Mouse (Mus musculus): Measurements from ENCODE around the gene Setmar.

Setmar gene

DNA sequence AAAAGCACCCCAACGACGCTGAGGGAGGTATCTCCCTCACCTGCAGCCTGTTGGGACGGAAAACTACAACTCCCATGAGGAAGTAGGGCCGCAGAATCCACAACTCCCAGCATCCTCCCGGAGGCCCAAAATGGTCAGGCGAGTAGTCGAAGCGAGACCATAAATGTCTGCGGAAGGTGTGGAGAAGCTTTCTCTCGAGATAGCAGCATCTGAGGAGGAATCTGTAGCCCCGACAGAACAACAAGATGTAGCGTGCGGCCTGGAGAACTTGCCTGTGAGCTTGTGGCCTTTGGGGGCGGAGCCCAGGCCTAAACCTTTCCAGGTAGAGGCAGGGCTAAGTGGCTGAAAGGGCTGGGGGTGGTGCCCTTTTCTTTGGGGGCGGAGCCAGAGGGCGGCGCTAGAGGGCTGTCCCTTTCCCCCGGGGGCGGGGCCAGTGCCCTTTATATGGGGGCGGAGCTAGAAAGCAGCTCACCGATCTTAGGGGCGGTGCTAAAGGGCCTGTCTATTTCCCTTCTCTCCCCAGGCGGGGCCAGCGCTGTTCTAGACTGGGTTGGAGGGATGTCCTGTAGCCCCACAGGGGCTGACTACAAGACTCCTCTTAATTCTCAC is at the start of gene Setmar:
Setmar (plus strand) TSS at position 128 of the 609 bp plus-strand sequence.
- peak; percentile 97 to 99 for DNase-seq (ENCODE audit: low read depth in 2 of 2, low spot score in 2 of 2)

DNA sequence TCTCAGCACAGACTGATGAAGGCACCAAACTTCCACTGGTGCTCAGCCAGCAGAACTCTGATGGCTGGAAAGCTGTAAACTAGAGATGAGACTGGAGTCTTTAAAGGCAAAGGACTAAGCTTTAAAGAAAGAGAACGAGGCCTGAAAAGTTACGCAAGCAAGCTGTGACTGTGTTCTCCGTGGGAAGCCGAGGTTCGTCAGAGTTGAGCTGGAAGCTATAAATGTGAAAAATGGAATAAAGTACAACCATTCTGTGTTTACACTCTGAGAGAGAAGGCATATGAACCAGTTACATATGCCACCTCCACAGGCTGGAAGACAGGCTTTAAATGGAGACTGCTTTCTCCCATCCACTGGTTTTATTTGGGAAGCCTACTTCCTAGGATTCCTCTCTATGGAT is 43.2 kb upstream of the Setmar start:
- DNase-seq (ENCODE audit: low read depth in 2 of 2, low spot score in 2 of 2): no peak

DNA sequence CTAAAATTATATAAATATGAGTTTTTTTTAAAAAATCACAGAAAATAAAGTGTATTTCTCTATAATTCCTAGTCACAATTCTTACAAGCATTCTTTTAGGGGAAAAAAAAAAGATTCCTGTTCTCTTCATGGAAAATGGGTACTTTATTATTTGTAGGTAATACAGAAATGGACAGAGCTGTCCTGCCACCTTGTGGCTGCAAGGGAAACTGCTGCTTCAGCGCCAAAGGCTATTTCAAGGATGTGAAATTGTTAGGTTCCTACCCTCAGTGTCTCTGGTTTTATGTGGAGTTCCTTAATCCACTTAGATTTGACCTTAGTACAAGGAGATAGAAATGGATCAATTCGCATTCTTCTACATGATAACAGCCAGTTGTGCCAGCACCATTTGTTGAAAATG is 9.8 kb upstream of the Setmar start:
- DNase-seq (ENCODE audit: low read depth in 2 of 2, low spot score in 2 of 2): peak in 1 of 2 experiments; percentile 15

DNA sequence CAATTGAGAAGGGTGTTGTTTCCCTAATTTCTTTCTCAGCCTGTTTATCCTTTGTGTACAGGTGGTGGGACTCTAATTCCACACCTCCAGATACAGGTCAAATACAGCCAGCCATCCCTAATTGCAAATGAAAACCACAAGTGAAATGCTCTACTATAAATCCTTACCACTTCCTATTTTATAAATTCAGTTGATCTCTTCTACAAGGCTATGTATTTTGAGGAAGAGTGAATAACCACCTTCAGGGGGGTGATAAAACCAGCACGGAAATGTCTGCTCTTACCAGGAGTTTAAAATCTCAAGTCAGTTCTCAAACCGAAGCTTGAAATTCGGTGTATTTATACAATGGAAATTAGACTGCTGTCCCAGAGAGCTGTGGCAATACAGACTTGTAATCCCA is 8.9 kb upstream of the Setmar start:
- no peak for DNase-seq (ENCODE audit: low read depth in 2 of 2, low spot score in 2 of 2)

DNA sequence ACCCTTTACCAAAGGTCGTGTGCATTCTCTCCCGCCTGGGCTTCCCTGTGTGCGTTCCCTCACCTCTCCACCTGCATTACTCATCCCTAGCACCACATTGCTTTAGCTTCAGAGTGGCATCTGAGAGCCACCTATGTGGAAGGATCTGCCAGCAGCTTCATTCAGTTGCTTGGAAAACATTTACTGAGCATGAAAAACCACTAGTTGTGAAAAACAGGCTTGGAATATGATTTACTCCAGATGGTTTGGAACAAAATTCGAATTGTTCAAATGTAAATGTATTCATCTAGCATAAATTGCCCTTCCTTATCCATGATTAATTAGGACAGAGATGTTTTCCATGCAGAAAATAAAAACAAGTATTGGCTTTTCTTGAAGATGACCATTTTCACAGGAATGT is 7.5 kb upstream of the Setmar start:
- no peak for DNase-seq (ENCODE audit: low read depth in 2 of 2, low spot score in 2 of 2)

DNA sequence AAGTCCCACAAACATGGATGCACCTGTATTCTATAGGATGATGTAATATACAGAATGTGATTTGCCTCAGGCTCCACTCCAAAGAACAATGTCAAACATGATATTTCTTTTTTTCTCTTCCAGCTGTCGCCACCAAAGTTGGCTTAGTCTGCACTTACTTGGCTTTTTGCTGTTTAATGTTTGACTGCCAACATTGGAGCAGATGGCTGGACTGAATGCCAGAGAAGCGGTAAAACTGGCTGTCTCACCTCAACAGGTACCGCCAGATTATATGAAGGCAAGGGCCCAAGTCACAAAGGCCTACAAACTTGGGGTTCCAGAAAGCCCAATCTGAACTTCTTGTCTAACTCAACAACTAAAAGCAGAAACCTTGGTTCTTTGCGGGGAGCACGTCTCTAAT is 6.8 kb upstream of the Setmar start:
- no peak for DNase-seq (ENCODE audit: low read depth in 2 of 2, low spot score in 2 of 2)

DNA sequence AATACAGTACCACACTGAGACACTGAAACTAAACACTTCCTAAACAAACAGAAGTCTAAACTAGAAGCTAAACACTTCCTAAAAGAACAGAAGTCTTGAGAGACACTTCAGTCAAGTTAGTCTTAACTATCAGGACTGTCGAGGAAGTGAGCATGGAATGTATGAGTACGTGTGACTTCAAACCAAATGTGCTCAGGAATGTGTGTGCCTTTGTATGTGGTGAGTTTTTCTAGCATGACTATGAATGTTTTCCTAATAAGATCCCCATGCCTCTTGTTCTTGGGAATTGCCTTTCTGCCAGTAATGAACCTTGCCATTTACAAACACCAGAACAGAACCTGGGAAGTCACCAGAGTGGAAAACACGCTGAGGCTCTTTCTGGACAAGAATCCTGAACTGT is 3.7 kb upstream of the Setmar start:
- no peak for DNase-seq (ENCODE audit: low read depth in 2 of 2, low spot score in 2 of 2)

DNA sequence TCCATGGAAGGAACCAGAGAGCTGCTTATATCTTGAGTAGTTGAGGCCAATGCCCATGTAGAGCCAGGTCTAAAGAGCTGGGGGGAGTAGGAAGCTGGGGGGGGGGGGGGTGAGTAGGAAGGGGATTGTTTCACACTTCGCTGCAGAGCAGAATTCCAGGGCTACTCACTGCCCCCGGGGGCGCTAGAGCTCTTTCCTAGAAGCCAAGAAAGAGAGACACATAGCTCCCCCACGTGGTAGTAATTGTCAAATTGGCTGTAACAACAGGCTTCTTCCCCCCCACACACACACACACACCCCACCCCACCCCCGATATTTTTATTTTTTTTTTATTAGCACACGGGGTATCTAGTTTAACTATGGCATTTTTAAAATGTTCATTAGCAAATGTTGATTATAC is 738 bp downstream of the Setmar start:
- DNase-seq (ENCODE audit: low read depth in 2 of 2, low spot score in 2 of 2): peak; percentile 47 to 68

DNA sequence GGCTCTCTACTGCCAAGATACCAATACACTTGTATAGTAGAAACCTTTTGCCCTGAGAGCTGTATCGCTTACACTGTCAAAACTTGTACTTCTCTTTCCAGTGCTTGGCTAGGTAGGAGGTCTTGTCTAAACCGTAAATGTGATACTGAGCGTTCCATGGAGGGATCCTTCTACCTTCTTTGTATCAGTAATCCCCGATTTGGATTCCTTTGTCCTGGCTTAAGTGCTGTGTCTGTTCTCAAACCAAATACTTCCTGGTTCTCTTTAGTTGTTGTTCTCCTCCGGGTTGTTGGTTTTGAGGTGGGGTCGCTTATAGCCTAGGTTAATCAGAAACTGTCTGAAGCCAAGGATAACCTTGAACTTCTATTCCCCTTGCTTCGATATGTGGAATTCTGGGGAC is 6.1 kb downstream of the Setmar start:
- DNase-seq (ENCODE audit: low read depth in 2 of 2, low spot score in 2 of 2): no peak

DNA sequence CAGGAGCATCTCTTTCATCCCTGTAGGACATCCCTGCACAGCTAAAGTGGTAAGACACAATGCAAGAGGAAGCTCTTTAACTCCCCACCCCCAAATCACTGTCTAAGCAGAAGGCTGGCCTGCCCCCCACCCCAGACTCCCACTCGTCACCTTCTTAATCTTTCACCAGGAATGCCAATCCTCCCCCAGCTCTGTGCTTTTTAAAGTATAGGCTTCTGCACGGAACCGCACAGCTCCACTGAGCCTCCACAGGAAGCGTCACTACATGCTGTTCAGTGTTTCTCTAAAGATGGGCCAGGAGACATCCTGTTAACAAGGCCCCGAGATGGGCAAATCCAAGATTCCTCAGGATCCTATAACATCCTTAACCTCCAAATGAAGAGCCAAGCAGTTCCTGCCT is 8.2 kb downstream of the Setmar start:
- no peak for DNase-seq (ENCODE audit: low read depth in 2 of 2, low spot score in 2 of 2)

DNA sequence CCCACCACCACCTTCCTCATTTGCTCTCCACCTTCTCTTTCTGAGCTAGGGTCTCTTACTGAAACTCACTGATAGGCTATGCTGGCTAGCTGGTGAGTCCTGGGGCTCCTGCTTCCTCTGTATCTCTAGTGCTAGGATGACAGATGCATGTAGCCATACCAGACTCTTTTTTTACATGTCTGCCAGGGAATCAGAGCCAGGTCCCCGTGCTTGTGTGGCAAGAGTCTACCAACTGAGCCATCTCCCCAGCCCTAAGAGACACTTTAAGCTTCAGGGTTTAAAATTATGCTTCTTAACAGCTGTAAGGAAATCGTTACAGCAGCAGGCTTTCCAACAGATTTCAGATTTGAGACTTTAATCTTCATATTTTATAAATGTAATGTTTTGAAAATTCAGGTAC is 9.1 kb downstream of the Setmar start:
- DNase-seq (ENCODE audit: low read depth in 2 of 2, low spot score in 2 of 2): no peak

DNA sequence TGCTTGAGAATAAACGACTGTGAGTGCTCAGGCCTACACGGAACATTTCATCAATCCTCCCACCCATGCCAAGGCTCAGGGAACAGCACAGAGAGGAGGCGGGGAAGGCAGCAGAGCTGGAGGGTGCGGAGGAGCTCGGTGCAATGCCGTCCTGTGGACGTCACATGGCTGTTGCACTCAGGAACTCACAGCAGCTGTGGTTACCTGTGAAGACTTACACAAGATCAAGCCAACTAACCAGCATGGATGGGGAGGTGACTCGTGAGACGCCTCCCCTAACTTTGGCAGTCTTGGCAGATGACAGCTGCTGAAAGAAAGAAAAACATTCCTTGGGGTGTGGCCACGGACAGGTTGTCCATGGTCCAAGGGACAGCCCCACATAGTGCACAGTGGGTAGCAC is 9.8 kb downstream of the Setmar start:
- DNase-seq (ENCODE audit: low read depth in 2 of 2, low spot score in 2 of 2): no peak

DNA sequence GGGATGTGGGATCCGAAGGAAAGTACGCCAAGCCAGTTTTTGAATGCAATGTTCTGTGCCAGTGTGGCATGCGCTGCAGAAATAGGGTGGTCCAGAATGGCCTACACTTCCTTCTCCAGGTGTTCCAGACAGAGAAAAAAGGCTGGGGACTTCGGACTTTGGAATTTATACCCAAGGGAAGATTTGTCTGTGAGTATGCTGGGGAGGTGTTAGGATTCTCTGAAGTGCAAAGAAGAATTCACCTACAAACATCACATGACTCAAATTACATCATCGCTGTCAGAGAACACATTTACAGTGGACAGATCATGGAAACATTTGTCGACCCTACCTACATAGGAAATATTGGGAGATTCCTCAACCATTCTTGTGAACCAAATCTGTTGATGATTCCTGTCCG is 11.0 kb downstream of the Setmar start:
- no peak for DNase-seq (ENCODE audit: low read depth in 2 of 2, low spot score in 2 of 2)

DNA sequence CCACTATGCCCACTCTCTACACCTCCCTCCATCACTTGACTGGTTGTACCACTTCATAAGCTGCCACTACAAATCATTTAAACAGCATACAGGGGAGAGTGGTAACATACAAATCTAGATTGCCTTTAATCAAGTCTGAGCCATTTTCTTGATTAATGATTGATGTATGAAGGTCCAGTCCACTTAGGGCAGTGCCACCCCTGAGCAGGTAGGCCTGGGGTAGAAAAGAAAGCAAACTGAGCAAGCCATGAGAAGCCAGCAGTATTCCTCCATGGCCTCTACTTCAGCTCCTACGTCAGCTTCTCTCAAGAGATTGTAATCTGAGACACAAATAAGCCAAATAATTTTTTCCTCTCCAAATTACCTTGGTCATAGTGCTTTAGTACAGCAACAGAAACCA is 26.5 kb downstream of the Setmar start:
- no peak for DNase-seq (ENCODE audit: low read depth in 2 of 2, low spot score in 2 of 2)

DNA sequence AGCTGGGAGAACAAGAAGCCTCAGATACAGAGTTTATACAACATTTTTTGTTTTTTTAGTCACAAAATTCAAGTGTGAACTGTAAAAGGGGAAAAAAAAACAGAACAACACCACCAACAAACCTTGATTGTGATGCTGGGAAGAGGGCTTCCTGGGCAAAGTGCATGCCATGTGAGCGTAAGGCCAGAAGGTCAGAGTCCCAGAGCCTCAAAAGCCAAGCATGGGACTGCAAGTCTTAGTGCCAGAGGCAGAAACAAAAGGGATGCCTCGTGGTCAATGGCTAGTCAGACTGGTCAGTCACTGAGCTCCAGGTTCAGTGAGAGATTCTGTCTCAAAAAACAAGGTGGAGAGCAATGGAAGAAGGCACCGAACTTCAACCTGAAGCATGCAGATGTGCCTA is 27.8 kb downstream of the Setmar start:
- no peak for DNase-seq (ENCODE audit: low read depth in 2 of 2, low spot score in 2 of 2)

DNA sequence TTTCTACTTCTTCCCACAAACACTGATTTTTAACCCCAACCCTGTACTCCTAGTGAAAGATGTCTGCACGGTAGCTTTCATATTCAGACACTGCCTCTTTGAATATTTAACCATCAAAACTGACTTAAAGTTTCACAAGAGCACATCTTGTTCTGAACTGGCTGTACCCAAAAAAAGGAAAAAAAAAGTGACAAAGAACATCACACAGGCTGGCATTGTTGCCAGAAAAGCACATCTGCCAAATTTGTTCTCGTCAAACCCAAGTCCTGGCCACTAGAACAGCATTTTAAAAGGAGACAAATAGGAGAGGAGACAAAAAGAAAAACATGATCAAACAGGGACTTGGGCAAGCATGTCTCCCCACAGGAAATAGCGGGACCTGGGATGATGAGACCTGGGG is 28.6 kb downstream of the Setmar start:
- no peak for DNase-seq (ENCODE audit: low read depth in 2 of 2, low spot score in 2 of 2)

DNA sequence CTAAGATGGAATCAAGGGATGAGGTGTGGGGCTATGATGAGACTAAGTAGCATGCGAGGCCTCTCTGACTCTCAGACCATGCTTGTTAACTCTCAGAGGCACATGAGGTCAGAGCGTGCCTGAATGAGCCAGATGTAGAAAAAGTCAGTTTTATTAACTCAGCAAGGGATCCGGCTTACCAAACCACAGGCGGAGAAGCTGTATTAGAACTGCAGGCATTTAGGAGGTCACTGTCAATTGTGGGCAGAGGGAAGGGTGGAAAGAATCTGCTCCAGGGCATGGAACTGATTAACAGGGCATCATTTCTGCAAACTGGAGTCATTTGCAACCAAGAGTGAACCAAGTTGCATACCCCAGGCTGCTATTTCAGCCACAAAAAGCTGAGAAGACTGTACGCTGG is 30.6 kb downstream of the Setmar start:
- DNase-seq (ENCODE audit: low read depth in 2 of 2, low spot score in 2 of 2): no peak

DNA sequence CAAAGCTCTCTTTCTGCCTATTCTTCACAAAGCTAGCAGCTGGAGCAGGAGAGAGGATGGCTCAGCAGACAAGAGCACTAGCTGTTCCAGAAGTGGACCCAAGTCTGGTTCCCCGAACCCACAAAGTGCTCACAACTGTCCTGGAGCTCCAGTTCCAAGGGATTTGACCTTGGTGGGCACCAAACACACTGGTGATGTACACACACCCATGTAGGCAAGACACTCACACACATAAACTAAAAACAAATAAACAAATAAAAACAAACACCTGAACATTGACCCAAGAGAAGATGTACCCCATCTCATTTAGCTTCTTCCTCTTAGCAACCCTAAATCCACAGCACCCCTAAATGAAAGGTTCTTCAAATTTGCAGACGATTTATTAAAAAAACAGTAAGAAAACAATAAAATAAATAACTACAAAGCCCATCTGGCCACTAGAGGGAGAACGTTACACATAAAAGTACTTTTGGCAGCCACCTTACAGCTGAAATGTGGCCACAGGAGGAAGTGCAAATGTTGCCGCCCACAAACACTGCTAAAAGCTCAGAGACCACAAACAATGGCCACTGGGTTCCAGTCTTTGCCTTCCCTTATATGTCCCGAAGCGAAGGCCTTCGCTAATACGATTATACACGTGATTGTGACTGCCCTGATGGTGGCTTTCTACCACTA is 33.5 kb downstream of the Setmar start:
- DNase-seq (ENCODE audit: low read depth in 2 of 2, low spot score in 2 of 2): peak; percentile 40 to 56

DNA sequence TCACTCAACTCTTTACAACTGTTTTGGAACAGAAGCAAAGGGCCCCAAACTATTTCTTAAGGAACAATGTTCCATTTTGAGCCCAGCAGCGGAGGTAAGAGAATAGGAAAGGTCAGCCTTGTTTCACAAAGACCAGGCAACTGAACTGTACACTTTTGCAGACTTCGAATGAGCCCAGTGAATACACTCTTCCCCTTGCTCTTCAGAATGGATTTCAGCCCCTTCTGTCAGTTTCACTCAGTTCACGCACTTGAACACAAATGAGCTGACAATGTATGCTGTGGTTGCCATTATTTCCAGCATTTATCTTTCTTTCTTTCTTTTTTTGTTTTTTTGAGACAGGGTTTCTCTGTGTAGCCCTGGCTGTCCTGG is 34.0 kb downstream of the Setmar start:
- no peak for DNase-seq (ENCODE audit: low read depth in 2 of 2, low spot score in 2 of 2)

DNA sequence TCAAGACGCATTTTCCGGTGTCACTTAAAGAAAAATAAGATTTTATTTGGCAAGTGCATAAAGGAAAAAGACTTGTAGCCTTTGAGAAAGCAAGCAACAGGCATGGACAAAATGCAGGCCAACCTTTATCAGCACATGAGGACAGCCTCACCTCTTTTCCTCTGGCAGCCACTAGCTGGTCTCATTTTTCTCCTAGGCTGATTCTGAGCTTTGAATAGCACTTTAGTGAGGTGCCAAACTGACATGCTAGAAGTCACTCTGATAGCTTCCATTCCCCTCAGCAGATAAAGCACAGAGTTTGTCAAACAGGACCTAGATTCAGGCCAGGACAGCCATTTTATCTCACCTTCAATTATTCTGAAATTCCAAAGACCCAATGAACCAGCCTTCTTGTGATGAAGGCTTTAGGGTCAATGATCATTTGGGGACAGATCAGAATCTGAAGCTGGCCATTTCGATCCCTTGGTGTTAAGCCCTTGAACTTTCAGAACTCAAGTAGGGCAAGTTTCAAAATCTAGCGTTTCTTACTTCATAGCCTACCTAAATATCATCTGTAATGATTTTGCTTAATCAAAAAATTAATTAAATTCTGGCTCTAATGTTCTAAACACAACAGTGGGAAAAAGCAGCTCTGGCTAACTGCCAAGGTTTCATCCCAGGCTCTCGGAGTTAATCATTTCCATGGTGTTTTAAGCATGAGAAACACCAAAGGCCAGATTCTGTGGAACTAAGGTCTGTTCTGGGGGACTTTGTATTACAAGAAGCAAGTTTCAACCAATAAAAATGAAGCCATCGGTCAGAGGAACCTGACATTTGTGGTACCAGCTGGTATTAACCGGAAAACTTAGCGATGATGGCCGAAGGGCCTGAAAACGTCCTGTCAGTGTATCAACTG is 37.3 kb downstream of the Setmar start:
- DNase-seq (ENCODE audit: low read depth in 2 of 2, low spot score in 2 of 2): no peak

DNA sequence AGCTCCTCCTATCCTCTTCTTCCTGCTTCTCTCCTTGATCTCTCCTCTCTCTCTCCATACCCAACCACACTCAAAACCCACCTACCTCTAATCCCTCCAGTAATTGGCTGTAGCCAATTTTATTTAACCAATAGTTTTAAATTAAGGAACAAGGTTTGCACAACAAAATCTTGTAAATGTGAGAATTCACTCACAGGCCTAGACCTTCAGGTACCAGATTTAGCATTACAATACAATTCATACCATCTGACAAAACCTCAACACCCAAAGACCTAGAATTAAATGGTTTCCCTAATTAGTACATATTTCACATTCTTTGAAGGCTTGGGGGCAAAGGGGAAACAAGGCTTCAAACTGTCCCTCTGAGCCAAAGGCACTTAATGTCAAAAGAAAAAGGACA is 42.5 kb downstream of the Setmar start:
- no peak for DNase-seq (ENCODE audit: low read depth in 2 of 2, low spot score in 2 of 2)

DNA sequence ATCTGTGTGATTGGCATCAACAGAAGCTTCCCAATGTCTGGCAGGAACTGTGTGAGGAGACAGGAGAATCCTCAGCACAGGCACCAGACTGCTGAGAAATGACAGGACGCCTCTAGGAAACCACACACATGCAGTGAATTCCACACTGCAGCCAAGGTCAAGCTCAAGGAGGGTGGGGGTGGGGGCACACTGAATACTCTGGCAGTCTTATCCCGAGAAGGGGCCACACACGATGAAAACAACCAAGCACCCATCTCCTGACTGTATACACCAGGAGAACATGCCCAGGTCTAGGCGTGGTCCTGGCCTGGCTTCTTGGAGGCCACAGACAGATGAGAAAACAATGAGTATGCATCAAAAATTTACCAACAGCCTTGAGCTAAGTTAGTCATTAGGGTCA is 45.5 kb downstream of the Setmar start:
- no peak for DNase-seq (ENCODE audit: low read depth in 2 of 2, low spot score in 2 of 2)

Data from CD8-positive naive resting alpha-beta T cell, adult 2 months (primary cell).